Comparison of ENCODE assay signal across 8 mouse cellular contexts in genomic region chr9:106476002-106476923, GRCm38 (mm10). TPM values are rescaled to one million over a fixed set of nuclear protein-coding genes. Genes with fewer than 3 reads are reported as not detected.
A peak's percentile ranks its signal among the peaks of the same experiment; 100 is the strongest.
DNase-seq lines count a peak whose midpoint lies in the region; ATAC-seq and TF ChIP-seq lines count a peak whose summit lies in the region.

No protein-coding gene starts in this region.

- ATAC-seq in hematopoietic stem cell, adult 5-6 weeks (replicated peaks in 1 of 2; ENCODE audit: insufficient read depth in 1 of 2, low FRiP score in 2 of 2, low TSS enrichment in 1 of 2, low read depth in 1 of 2, poor library complexity in 2 of 2, severe bottlenecking in 2 of 2): peak; percentile 8 to 54
- ATAC-seq in limb, embryonic 12.5 days (ENCODE audit: insufficient number of reproducible peaks, insufficient read depth, low FRiP score, low TSS enrichment, low read depth): peak; percentile 33; the same call in 1 of the 2 replicates
- no peak; the same call in 1 of the 2 replicates for ATAC-seq in midbrain, embryonic 14.5 days (ENCODE audit: low FRiP score, low TSS enrichment)

- H3K27ac ChIP-seq in cerebellum, adult 2 months (ENCODE audit: insufficient read depth, low read length): peak overlapping the region; percentile 41
- H3K27ac ChIP-seq in limb, embryonic 12.5 days: peak overlapping the region; percentile 60
- H3K27ac ChIP-seq in midbrain, embryonic 14.5 days (replicated peaks; ENCODE audit: low read depth, low read length): 0 out of 2 replicates have a peak overlapping the region, but pooled peaks have one; percentile 26
- H3K27ac ChIP-seq in thymus, adult 2 months (ENCODE audit: control insufficient read depth, insufficient read depth, low read length): peak overlapping the region; percentile 66

- H3K27me3 ChIP-seq in cerebellum, adult 2 months (ENCODE audit: control insufficient read depth, insufficient read depth, low read length): no peaks in the 10 kb centered on the region
- H3K27me3 ChIP-seq in limb, embryonic 12.5 days: no peaks in the 10 kb centered on the region; the same call in 1 of the 2 replicates
- no peaks in the 10 kb centered on the region for H3K27me3 ChIP-seq in midbrain, embryonic 14.5 days (ENCODE audit: control insufficient read depth, insufficient read depth, low read length)
- no peaks in the 10 kb centered on the region for H3K27me3 ChIP-seq in thymus, adult 2 months (ENCODE audit: control insufficient read depth, insufficient read depth, low read length)

- H3K4me1 ChIP-seq in cerebellum, adult 2 months (ENCODE audit: control insufficient read depth, insufficient read depth, low read length): peaks cover 23% of the 10 kb centered on the region
- peaks cover 43% of the 10 kb centered on the region for H3K4me1 ChIP-seq in limb, embryonic 12.5 days (replicated peaks)
- peaks cover 12% of the 10 kb centered on the region for H3K4me1 ChIP-seq in midbrain, embryonic 14.5 days (ENCODE audit: control insufficient read depth, insufficient read depth, low read length)
- H3K4me1 ChIP-seq in thymus, adult 2 months (replicated peaks; ENCODE audit: control insufficient read depth, insufficient read depth, low read length): peaks cover 31% of the 10 kb centered on the region

- H3K4me3 ChIP-seq in cerebellum, adult 2 months (replicated peaks; ENCODE audit: insufficient read depth, low read depth, low read length): peak overlapping the region; percentile 43
- 0 out of 2 replicates have a peak overlapping the region, but pooled peaks have one; percentile 13 for H3K4me3 ChIP-seq in limb, embryonic 12.5 days (replicated peaks)
- peak overlapping the region; percentile 66 for H3K4me3 ChIP-seq in midbrain, embryonic 14.5 days (replicated peaks; ENCODE audit: low read depth, low read length)
- peak overlapping the region; percentile 46 for H3K4me3 ChIP-seq in thymus, adult 2 months (ENCODE audit: control insufficient read depth, insufficient read depth, low read length)

- H3K4me2 ChIP-seq in limb, embryonic 12.5 days: peak overlapping the region; percentile 46
- peak overlapping the region; percentile 33; the same call in 1 of the 2 replicates for H3K4me2 ChIP-seq in midbrain, embryonic 14.5 days (ENCODE audit: low read length)

- DNase-seq in cerebellum, adult 2 months: no peak
- no peak for DNase-seq in cerebellum, adult 9-11 months
- peak; percentile 93 for DNase-seq in adipocyte (ENCODE audit: low spot score)
- DNase-seq in frontal cortex, postnatal 10 days (ENCODE audit: low spot score in 2 of 2): peak; percentile 25 to 34
- DNase-seq in midbrain, embryonic 14.5 days: no peak
- peak; percentile 79 for DNase-seq in thymus, adult 2 months

- no peaks in the 10 kb centered on the region for H3K9me3 ChIP-seq in limb, embryonic 12.5 days
- H3K9me3 ChIP-seq in midbrain, embryonic 14.5 days (ENCODE audit: control insufficient read depth, low read length): no peaks in the 10 kb centered on the region

- H3K9ac ChIP-seq in limb, embryonic 12.5 days (replicated peaks): peak overlapping the region; percentile 42
- no peak overlapping the region; the same call in 1 of the 2 replicates for H3K9ac ChIP-seq in midbrain, embryonic 14.5 days (replicated peaks; ENCODE audit: low read length)

- TF ChIP-seq POLR2A in cerebellum, adult 2 months (IDR thresholded peaks at IDR 0.05; ENCODE audit: borderline replicate concordance, insufficient read depth, low read length): no peak
- TF ChIP-seq POLR2A in thymus, adult 2 months (IDR thresholded peaks at IDR 0.05; ENCODE audit: control insufficient read depth, extremely low read depth, insufficient read depth, low read length, poor library complexity): no peak

- peaks cover 21% of the 10 kb centered on the region for H3K36me3 ChIP-seq in limb, embryonic 12.5 days
- H3K36me3 ChIP-seq in midbrain, embryonic 14.5 days (ENCODE audit: control insufficient read depth, insufficient read depth, low read length): peaks cover 12% of the 10 kb centered on the region; the same call in 1 of the 2 replicates
- no peaks in the 10 kb centered on the region for H3K36me3 ChIP-seq in thymus, adult 2 months (ENCODE audit: control insufficient read depth, insufficient read depth, low read length)

- 27% methylated on average over 16 of the region's 16 CpGs for WGBS in cerebellum, adult 2 months
- WGBS in limb, embryonic 12.5 days: 31% methylated on average over 16 of the region's 16 CpGs
- 39% methylated on average over 16 of the region's 16 CpGs for WGBS in midbrain, embryonic 14.5 days
- 12% methylated on average over 16 of the region's 16 CpGs for WGBS in thymus, adult 2 months

- no peak for TF ChIP-seq CTCF in cerebellum, adult 2 months (IDR thresholded peaks at IDR 0.05; ENCODE audit: borderline replicate concordance, insufficient read depth, low read depth, low read length)
- no peak for TF ChIP-seq CTCF in thymus, adult 2 months (IDR thresholded peaks at IDR 0.05; ENCODE audit: borderline replicate concordance, control insufficient read depth, extremely low read depth, insufficient read depth, low read length, poor library complexity)

RNA-seq across cellular contexts. Expression of gene Parp3, which starts 0.5 kb away (rescaled TPM):
- 6.9 and 9.7 TPM in 2 replicates for polyA plus RNA-seq in cerebellum, adult 2 months (2012; rRNA removed)
- total RNA-seq in hematopoietic stem cell, adult 5-6 weeks (2017): 25.2 and 29.7 TPM in 2 replicates
- polyA plus RNA-seq in limb, embryonic 12.5 days (2016; fragmentation: Nextera tagmentation; extraction: Ambion mirVana): 2.8 and 3.5 TPM in 2 replicates
- polyA plus RNA-seq in midbrain, embryonic 14.5 days (2014; fragmentation: Nextera tagmentation; extraction: Ambion mirVana): 0.28 and 0.76 TPM in 2 replicates
- polyA plus RNA-seq in thymus, adult 2 months (2012; rRNA removed): 57.4 and 69.5 TPM in 2 replicates

RNA-seq across cellular contexts. Expression of gene Rrp9, which starts 0.5 kb away (rescaled TPM):
- polyA plus RNA-seq in cerebellum, adult 2 months (2012; rRNA removed): 42.5 and 43.7 TPM in 2 replicates
- total RNA-seq in hematopoietic stem cell, adult 5-6 weeks (2017): 42.6 and 43.1 TPM in 2 replicates
- 59.0 and 61.1 TPM in 2 replicates for polyA plus RNA-seq in limb, embryonic 12.5 days (2016; fragmentation: Nextera tagmentation; extraction: Ambion mirVana)
- polyA plus RNA-seq in midbrain, embryonic 14.5 days (2014; fragmentation: Nextera tagmentation; extraction: Ambion mirVana): 41.0 and 41.2 TPM in 2 replicates
- polyA plus RNA-seq in thymus, adult 2 months (2012; rRNA removed): 57.8 and 58.8 TPM in 2 replicates

RNA-seq across cellular contexts. Expression of gene Gpr62, which starts 10.5 kb away (rescaled TPM):
- polyA plus RNA-seq in cerebellum, adult 2 months (2012; rRNA removed): 27.9 and 30.7 TPM in 2 replicates
- not detected in 2 replicates for total RNA-seq in hematopoietic stem cell, adult 5-6 weeks (2017)
- 0.65 and 0.90 TPM in 2 replicates for polyA plus RNA-seq in limb, embryonic 12.5 days (2016; fragmentation: Nextera tagmentation; extraction: Ambion mirVana)
- polyA plus RNA-seq in midbrain, embryonic 14.5 days (2014; fragmentation: Nextera tagmentation; extraction: Ambion mirVana): 0.93 and 1.00 TPM in 2 replicates
- 0.31 and 0.47 TPM in 2 replicates for polyA plus RNA-seq in thymus, adult 2 months (2012; rRNA removed)

RNA-seq across cellular contexts. Expression of gene Pcbp4, which starts 23.2 kb away (rescaled TPM):
- 515 and 572 TPM in 2 replicates for polyA plus RNA-seq in cerebellum, adult 2 months (2012; rRNA removed)
- total RNA-seq in hematopoietic stem cell, adult 5-6 weeks (2017): 2.1 and 3.3 TPM in 2 replicates
- 172 and 176 TPM in 2 replicates for polyA plus RNA-seq in limb, embryonic 12.5 days (2016; fragmentation: Nextera tagmentation; extraction: Ambion mirVana)
- polyA plus RNA-seq in midbrain, embryonic 14.5 days (2014; fragmentation: Nextera tagmentation; extraction: Ambion mirVana): 219 and 247 TPM in 2 replicates
- polyA plus RNA-seq in thymus, adult 2 months (2012; rRNA removed): 45.1 and 59.9 TPM in 2 replicates

RNA-seq across cellular contexts. Expression of gene Iqcf1, which starts 23.5 kb away (rescaled TPM):
- not detected in 2 replicates for polyA plus RNA-seq in cerebellum, adult 2 months (2012; rRNA removed)
- total RNA-seq in hematopoietic stem cell, adult 5-6 weeks (2017): not detected in 2 replicates
- polyA plus RNA-seq in limb, embryonic 12.5 days (2016; fragmentation: Nextera tagmentation; extraction: Ambion mirVana): not detected in 2 replicates
- not detected in 2 replicates for polyA plus RNA-seq in midbrain, embryonic 14.5 days (2014; fragmentation: Nextera tagmentation; extraction: Ambion mirVana)
- not detected in 2 replicates for polyA plus RNA-seq in thymus, adult 2 months (2012; rRNA removed)

Comparison
In these comparisons a context has a peak if more than half of its experiments do, and no peak if none do; other contexts are left out.
1. DNase-seq: peak in adipocyte (single experiment), frontal cortex, postnatal 10 days (2 of 2) and thymus, adult 2 months (single experiment); none in cerebellum, adult 2 months (0 of 2), cerebellum, adult 9-11 months (single experiment) and midbrain, embryonic 14.5 days (single experiment).
2. H3K4me3 ChIP-seq: peak in every context shown above with its lines; median percentile 66 in midbrain, embryonic 14.5 days; 46 in thymus, adult 2 months; 43 in cerebellum, adult 2 months; 13 in limb, embryonic 12.5 days.
3. RNA of gene Gpr62, which starts 10.5 kb away (polyA plus RNA-seq): 27.9 to 30.7 TPM in cerebellum, adult 2 months; 0.93 to 1.00 TPM in midbrain, embryonic 14.5 days, 0.65 to 0.90 TPM in limb, embryonic 12.5 days and 0.31 to 0.47 TPM in thymus, adult 2 months; every median in the first group is over 10 times any median in the second.
4. Peak in every context shown above with its lines, with median percentiles within 50 percentile points of each other: H3K27ac ChIP-seq.